8 mouse cellular contexts compared by ENCODE assay signal in the genomic region with DNA sequence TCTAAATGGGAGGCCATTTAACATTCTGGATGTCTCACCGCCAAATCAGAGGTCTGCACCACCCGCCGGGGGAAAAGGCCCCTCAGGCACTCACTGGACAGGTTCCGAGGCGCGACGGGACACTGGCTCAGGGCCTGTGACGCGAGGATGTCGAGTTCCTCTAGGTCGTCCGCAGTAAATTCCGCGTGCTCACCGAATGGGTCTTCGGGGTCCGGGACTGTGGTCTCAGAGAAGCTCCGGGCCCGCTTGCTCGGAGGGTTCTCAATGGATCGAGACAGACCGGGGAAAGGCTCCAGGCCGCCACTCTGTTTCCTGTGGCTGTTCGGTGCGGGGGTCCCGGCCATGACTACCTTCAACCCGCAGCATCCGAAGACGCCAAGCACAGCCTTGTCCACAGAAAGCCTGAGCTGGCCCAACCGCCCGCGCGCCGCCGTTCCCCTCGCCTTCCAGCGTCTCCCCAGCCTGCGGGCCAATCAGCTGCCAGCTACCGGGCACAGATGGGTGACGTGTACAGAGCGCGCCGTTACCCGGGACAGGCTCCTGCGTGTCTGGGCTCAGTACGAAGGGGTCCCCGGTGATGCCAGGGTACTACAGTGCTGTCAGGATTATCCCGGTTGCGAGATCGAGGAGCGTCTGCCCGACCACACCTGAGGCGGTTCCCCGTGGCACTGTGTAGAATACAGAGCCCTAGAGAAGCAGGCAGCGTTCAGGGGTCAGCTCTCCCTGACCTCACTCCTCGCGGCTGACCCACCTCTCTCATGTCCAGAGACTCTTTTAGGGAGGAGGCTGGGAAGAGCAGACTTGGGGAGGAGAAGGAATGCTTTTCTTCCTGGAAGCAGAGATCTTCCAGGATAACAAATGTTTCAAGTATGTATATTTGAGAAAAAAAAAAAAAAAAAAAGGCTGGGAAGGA. TPM values are rescaled to one million over a fixed set of nuclear protein-coding genes. Genes with fewer than 3 reads are reported as not detected.
A peak's percentile ranks its signal among the peaks of the same experiment; 100 is the strongest.
DNase-seq lines count a peak whose midpoint lies in the region; ATAC-seq and TF ChIP-seq lines count a peak whose summit lies in the region.

A gene (minus strand): TSS at position 464 of the 913 bp plus-strand sequence.

- TF ChIP-seq CTCF in thymus, adult 2 months (IDR thresholded peaks at IDR 0.05; ENCODE audit: borderline replicate concordance, control insufficient read depth, extremely low read depth, insufficient read depth, low read length, poor library complexity): 0 out of 2 replicates have a peak, but pooled peaks have one; percentile 52

- H3K27me3 ChIP-seq in hindbrain, embryonic 10.5 days (ENCODE audit: insufficient read depth, poor library complexity, severe bottlenecking): no peaks in the 10 kb centered on the region
- H3K27me3 ChIP-seq in lung, embryonic 16.5 days (ENCODE audit: control insufficient read depth, insufficient read depth, low read depth, low read length): no peaks in the 10 kb centered on the region
- no peaks in the 10 kb centered on the region for H3K27me3 ChIP-seq in thymus, adult 2 months (ENCODE audit: control insufficient read depth, insufficient read depth, low read length)

- under 1% methylated on average over 57 of the region's 57 CpGs for WGBS in hindbrain, embryonic 10.5 days
- WGBS in lung, embryonic 16.5 days: under 1% methylated on average over 57 of the region's 57 CpGs
- WGBS in thymus, adult 2 months: under 1% methylated on average over 57 of the region's 57 CpGs

- peak; percentile 59; the same call in 1 of the 2 replicates for TF ChIP-seq POLR2A in thymus, adult 2 months (IDR thresholded peaks at IDR 0.05; ENCODE audit: control insufficient read depth, extremely low read depth, insufficient read depth, low read length, poor library complexity)

- peak within 1 kb of the TSS; percentile 92 for H3K4me2 ChIP-seq in lung, embryonic 16.5 days (ENCODE audit: low read depth, low read length)

- ATAC-seq in lung, embryonic 16.5 days (ENCODE audit: low read depth): peak; percentile 99

- peaks cover 36% of the 10 kb centered on the region for H3K36me3 ChIP-seq in hindbrain, embryonic 10.5 days
- H3K36me3 ChIP-seq in lung, embryonic 16.5 days (ENCODE audit: control insufficient read depth, insufficient read depth, low read length): peaks cover 22% of the 10 kb centered on the region
- peaks cover 12% of the 10 kb centered on the region for H3K36me3 ChIP-seq in thymus, adult 2 months (ENCODE audit: control insufficient read depth, insufficient read depth, low read length)

- H3K9ac ChIP-seq in lung, embryonic 16.5 days (ENCODE audit: low read length): peak within 1 kb of the TSS; percentile 83

- DNase-seq in Muller cell, postnatal 12 days (ENCODE audit: inconsistent ontology term): peak; percentile 91
- DNase-seq in cerebellum, adult 9-10 months: peak; percentile 91
- peak; percentile 85 to 96 for DNase-seq in frontal cortex, adult 2 months (ENCODE audit: extremely low spot score in 1 of 2, low spot score in 1 of 2)
- DNase-seq in hindbrain, embryonic 10.5 days (ENCODE audit: low spot score): peak; percentile 92
- peak; percentile 94 for DNase-seq in layer of hippocampus, adult 9-11 months
- peak; percentile 82 for DNase-seq in ovary, adult 18-20 months (ENCODE audit: low spot score)
- DNase-seq in thymus, adult 2 months: peak; percentile 93

- H3K27ac ChIP-seq in hindbrain, embryonic 10.5 days: peak within 1 kb of the TSS; percentile 89
- peak within 1 kb of the TSS; percentile 70 for H3K27ac ChIP-seq in lung, embryonic 16.5 days (ENCODE audit: low read length)
- no peak within 1 kb of the TSS for H3K27ac ChIP-seq in thymus, adult 2 months (ENCODE audit: control insufficient read depth, insufficient read depth, low read length)

- peaks cover 21% of the 10 kb centered on the region for H3K4me1 ChIP-seq in hindbrain, embryonic 10.5 days (replicated peaks)
- H3K4me1 ChIP-seq in lung, embryonic 16.5 days (replicated peaks; ENCODE audit: control insufficient read depth, insufficient read depth, low read length): peaks cover 15% of the 10 kb centered on the region
- peaks cover 6% of the 10 kb centered on the region for H3K4me1 ChIP-seq in thymus, adult 2 months (replicated peaks; ENCODE audit: control insufficient read depth, insufficient read depth, low read length)

- H3K4me3 ChIP-seq in hindbrain, embryonic 10.5 days: peak within 1 kb of the TSS; percentile 80
- H3K4me3 ChIP-seq in lung, embryonic 16.5 days (ENCODE audit: low read length): peak within 1 kb of the TSS; percentile 75
- H3K4me3 ChIP-seq in thymus, adult 2 months (ENCODE audit: control insufficient read depth, insufficient read depth, low read length): peak within 1 kb of the TSS; percentile 88

- no peaks in the 10 kb centered on the region for H3K9me3 ChIP-seq in hindbrain, embryonic 10.5 days
- H3K9me3 ChIP-seq in lung, embryonic 16.5 days (ENCODE audit: control insufficient read depth, low read length): no peaks in the 10 kb centered on the region

RNA-seq across cellular contexts. Expression of the gene that starts here (rescaled TPM):
- polyA plus RNA-seq in frontal cortex, adult 2 months (2012; rRNA removed): 35.6 and 37.6 TPM in 2 replicates
- polyA plus RNA-seq in hindbrain, embryonic 10.5 days (2016; fragmentation: Nextera tagmentation; extraction: Ambion mirVana): 30.5 and 32.1 TPM in 2 replicates
- polyA plus RNA-seq in lung, embryonic 16.5 days (2015; fragmentation: Nextera tagmentation; extraction: Ambion mirVana): 22.8 and 24.7 TPM in 2 replicates
- polyA plus RNA-seq in thymus, adult 2 months (2012; rRNA removed): 37.9 and 39.9 TPM in 2 replicates
